Mouse (Mus musculus) MEL (cell line): ENCODE results near the gene Ak3. TPM values are rescaled to one million over a fixed set of nuclear protein-coding genes. Genes with fewer than 3 reads are reported as not detected.

Experiments
- DNase-seq: peaks from one replicate; pipeline ENCODE4 v3.0.0; 2011; ENCODE audit warnings: low read depth, low spot score
- H3K27ac ChIP-seq: 2 replicates; pipeline ENCODE4 v1.5.1; 2012; ENCODE audit warnings: low read depth, mild to moderate bottlenecking, control low read depth, low read length, moderate library complexity; ENCODE audit not compliant: control insufficient read depth
- H3K27me3 ChIP-seq, 2 experiments: fragments of 150-350 bp in 1 of 2; sonication (generic) in 1 of 2; 2 replicates each; pipeline ENCODE4 v1.6.1; 2012; ENCODE audit warnings: low read length in 2 of 2, mild to moderate bottlenecking in 2 of 2, improper control_type of control experiment in 1 of 2, moderate library complexity in 1 of 2; ENCODE audit not compliant: insufficient read depth in 2 of 2, control insufficient read depth in 1 of 2
- H3K36me3 ChIP-seq, 2 experiments: 2 replicates each; pipeline ENCODE4 v1.6.1; 2012 to 2014; ENCODE audit warnings: low read length in 2 of 2, improper control_type of control experiment in 1 of 2, inconsistent platforms in 1 of 2, mild to moderate bottlenecking in 1 of 2; ENCODE audit not compliant: insufficient read depth in 2 of 2, control insufficient read depth in 1 of 2
- H3K4me1 ChIP-seq, 2 experiments: fragments of 150-350 bp in 1 of 2; sonication (generic) in 1 of 2; 2 replicates each; pipeline ENCODE4 v1.6.1; 2012; ENCODE audit warnings: low read length in 2 of 2, improper control_type of control experiment in 1 of 2, mild to moderate bottlenecking in 1 of 2; ENCODE audit not compliant: insufficient read depth in 2 of 2, control insufficient read depth in 1 of 2
- H3K4me3 ChIP-seq, 2 experiments: fragments of 150-350 bp in 1 of 2; sonication (generic) in 1 of 2; 2 replicates each; pipeline ENCODE4 v1.5.1; 2012; ENCODE audit warnings: low read depth in 2 of 2, low read length in 2 of 2, mild to moderate bottlenecking in 2 of 2, moderate library complexity in 2 of 2, control low read depth in 1 of 2, improper control_type of control experiment in 1 of 2; ENCODE audit not compliant: control insufficient read depth in 1 of 2, insufficient read depth in 1 of 2
- H3K79me2 ChIP-seq: 2 replicates; pipeline ENCODE4 v1.6.1; 2012; ENCODE audit warnings: mild to moderate bottlenecking, low read length, moderate library complexity; ENCODE audit not compliant: control insufficient read depth, poor library complexity, insufficient read depth
- H3K9ac ChIP-seq: 2 replicates; pipeline ENCODE4 v1.6.1; 2012; ENCODE audit warnings: low read depth, mild to moderate bottlenecking, control low read depth, low read length, moderate library complexity; ENCODE audit not compliant: control insufficient read depth, poor library complexity, severe bottlenecking
- H3K9me3 ChIP-seq: fragments of 150-350 bp; sonication (generic); replicated peaks from 2 replicates; pipeline ENCODE4 v1.6.1; 2012; ENCODE audit warnings: mild to moderate bottlenecking, low read length, improper control_type of control experiment, moderate library complexity; ENCODE audit not compliant: insufficient read depth
- CHD1 ChIP-seq: IDR thresholded peaks from 2 replicates; pipeline ENCODE4 v1.6.1; 2012; ENCODE audit warnings: low read depth, mild to moderate bottlenecking, inconsistent platforms, low read length, improper control_type of control experiment
- CTCF ChIP-seq, 3 experiments: IDR thresholded peaks in 2 of 3; conservative IDR thresholded peaks in 1 of 3; 2 replicates each; pipeline ENCODE4 v1.5.1; 2011 to 2012; ENCODE audit warnings: low read length in 3 of 3, low read depth in 2 of 3, mild to moderate bottlenecking in 2 of 3, improper control_type of control experiment in 1 of 3, inconsistent platforms in 1 of 3, mixed read lengths in 1 of 3, moderate library complexity in 1 of 3; ENCODE audit not compliant: control insufficient read depth in 1 of 3, insufficient read depth in 1 of 3, poor library complexity in 1 of 3, severe bottlenecking in 1 of 3
- EP300 ChIP-seq, 2 experiments: IDR thresholded peaks; 2 replicates each; pipeline ENCODE4 v1.6.1; 2011; ENCODE audit warnings: improper control_type of control experiment in 2 of 2, low read length in 2 of 2, low read depth in 1 of 2, mild to moderate bottlenecking in 1 of 2
- ETS1 ChIP-seq: IDR thresholded peaks from 2 replicates; pipeline ENCODE4 v1.6.1; 2012; ENCODE audit warnings: low read depth, mild to moderate bottlenecking, inconsistent platforms, low read length, improper control_type of control experiment, moderate library complexity
- GATA1 ChIP-seq: IDR thresholded peaks from 2 replicates; pipeline ENCODE4 v1.6.1; 2011; ENCODE audit warnings: low read depth, low read length, improper control_type of control experiment
- MAX ChIP-seq: IDR thresholded peaks from 2 replicates; pipeline ENCODE4 v1.6.1; 2011; ENCODE audit warnings: low read length, improper control_type of control experiment
- MAZ ChIP-seq: IDR thresholded peaks from 2 replicates; pipeline ENCODE4 v1.6.1; 2012; ENCODE audit warnings: low read depth, mild to moderate bottlenecking, inconsistent platforms, low read length, improper control_type of control experiment
- MXI1 ChIP-seq: IDR thresholded peaks from 2 replicates; pipeline ENCODE4 v1.6.1; 2011; ENCODE audit warnings: mild to moderate bottlenecking, low read depth, low read length, improper control_type of control experiment
- MYC ChIP-seq: IDR thresholded peaks from 2 replicates; pipeline ENCODE4 v1.6.1; 2011; ENCODE audit warnings: low read depth, mild to moderate bottlenecking, low read length, improper control_type of control experiment, moderate library complexity
- NELFE ChIP-seq: IDR thresholded peaks from 2 replicates; pipeline ENCODE4 v1.6.1; 2011; ENCODE audit warnings: low read depth, low read length, improper control_type of control experiment
- POLR2A ChIP-seq, 2 experiments: IDR thresholded peaks; 2 replicates each; pipeline ENCODE4 v1.6.1; 2011 to 2012; ENCODE audit warnings: low read length in 2 of 2, mild to moderate bottlenecking in 2 of 2, control low read depth in 1 of 2, improper control_type of control experiment in 1 of 2, low read depth in 1 of 2, moderate library complexity in 1 of 2; ENCODE audit not compliant: control insufficient read depth in 1 of 2, insufficient read depth in 1 of 2, poor library complexity in 1 of 2
- POLR2AphosphoS2 ChIP-seq: IDR thresholded peaks from 2 replicates; pipeline ENCODE4 v1.6.1; 2011; ENCODE audit warnings: low read length, improper control_type of control experiment
- POLR2AphosphoS5 ChIP-seq: IDR thresholded peaks from 2 replicates; pipeline ENCODE4 v1.6.1; 2012; ENCODE audit warnings: low read depth, borderline replicate concordance, mild to moderate bottlenecking, inconsistent platforms, low read length, moderate library complexity, mixed read lengths
- RCOR1 ChIP-seq: IDR thresholded peaks from 2 replicates; pipeline ENCODE4 v1.6.1; 2012; ENCODE audit warnings: low read depth, mild to moderate bottlenecking, inconsistent platforms, low read length, improper control_type of control experiment
- SIN3A ChIP-seq: IDR thresholded peaks from 2 replicates; pipeline ENCODE4 v1.6.1; 2012; ENCODE audit warnings: low read length, improper control_type of control experiment, inconsistent platforms
- TAL1 ChIP-seq: IDR thresholded peaks from 2 replicates; pipeline ENCODE4 v1.6.1; 2012; ENCODE audit warnings: mild to moderate bottlenecking, inconsistent platforms, low read length, moderate library complexity, mixed read lengths
- TBP ChIP-seq: IDR thresholded peaks from 2 replicates; pipeline ENCODE4 v1.8.0; 2011; ENCODE audit warnings: low read depth, low read length, improper control_type of control experiment
- UBTF ChIP-seq: IDR thresholded peaks from 2 replicates; pipeline ENCODE4 v1.6.1; 2012; ENCODE audit warnings: low read depth, mild to moderate bottlenecking, inconsistent platforms, low read length, improper control_type of control experiment, moderate library complexity, borderline replicate concordance; ENCODE audit not compliant: insufficient read depth
- ZKSCAN1 ChIP-seq: IDR thresholded peaks from 2 replicates; pipeline ENCODE4 v1.6.1; 2012; ENCODE audit warnings: low read depth, mild to moderate bottlenecking, inconsistent platforms, low read length, improper control_type of control experiment, moderate library complexity
- ZMIZ1 ChIP-seq: IDR thresholded peaks from 2 replicates; pipeline ENCODE4 v1.6.1; 2012; ENCODE audit warnings: low read depth, mild to moderate bottlenecking, inconsistent platforms, low read length, improper control_type of control experiment, moderate library complexity
- ZNF384 ChIP-seq: IDR thresholded peaks from 2 replicates; pipeline ENCODE4 v1.6.1; 2012; ENCODE audit warnings: low read depth, mild to moderate bottlenecking, inconsistent platforms, low read length, improper control_type of control experiment
- polyA plus RNA-seq, 2 experiments: library from polyadenylated mRNA; stranded (reverse) in 1 of 2; unstranded in 1 of 2; fragments of >175 nt in 1 of 2; fragments of >200 nt in 1 of 2; gene quantifications; 2 replicates each; pipeline versions ENCODE4 v1.2.1 to v1.2.4; 2012; ENCODE audit warnings: low replicate concordance in 2 of 2, low read depth in 1 of 2; ENCODE audit not compliant: insufficient read length in 2 of 2, insufficient read depth in 1 of 2, missing spikeins in 1 of 2
- total RNA-seq: library from RNA; depleted of rRNA; stranded (reverse); fragments of 300-350 nt; gene quantifications from 2 replicates; pipeline ENCODE4 v1.2.3, GENCODE M21; 2012

Ak3 gene
- total and polyA plus RNA-seq, 3 experiments: 47.3 to 86.3 (median 50.0) TPM

- H3K36me3 ChIP-seq: peaks cover 0 to 15% of the 10 kb centered on the region in 2 experiments; a peak in 2 of 4 replicates
- no peaks in the 10 kb centered on the region for H3K9me3 ChIP-seq
- no peak overlapping the region for H3K4me3 ChIP-seq
- H3K27me3 ChIP-seq: no peaks in the 10 kb centered on the region
- peaks cover 4 to 10% of the 10 kb centered on the region in 2 experiments for H3K4me1 ChIP-seq
- no peak overlapping the region for H3K9ac ChIP-seq
- DNase-seq: no peak
- TF ChIP-seq CHD1 (no peak), GATA1 (no peak)
- H3K79me2 ChIP-seq: peaks cover 24% of the 10 kb centered on the region
- H3K27ac ChIP-seq: no peak overlapping the region
Measured at GRCm38 (mm10) chr19:29050186-29050980, 2.6 kb upstream of the Ak3 start.

- no peak overlapping the region for H3K9ac ChIP-seq
- H3K79me2 ChIP-seq: peaks cover 26% of the 10 kb centered on the region
- TF ChIP-seq CTCF (IDR thresholded peaks at IDR 0.05 in 2 of 3, conservative IDR thresholded peaks at IDR 0.05 in 1 of 3; ENCODE audit: control insufficient read depth in 1 of 3, insufficient read depth in 1 of 3, low read depth in 2 of 3, low read length in 3 of 3, poor library complexity in 1 of 3, severe bottlenecking in 1 of 3): no peak
- no peak for TF ChIP-seq NELFE
- TF ChIP-seq ZKSCAN1: no peak
- TF ChIP-seq TAL1: no peak
- TF ChIP-seq MYC: no peak
- no peak for TF ChIP-seq MAX
- no peak for TF ChIP-seq MAZ
- no peak for TF ChIP-seq ZMIZ1
- no peak for TF ChIP-seq MXI1
- no peak for TF ChIP-seq TBP
- no peak for TF ChIP-seq ZNF384
- no peak for TF ChIP-seq POLR2AphosphoS5
- TF ChIP-seq CHD1: no peak
- TF ChIP-seq EP300 (IDR thresholded peaks at IDR 0.05; ENCODE audit: low read depth in 1 of 2, low read length in 2 of 2): no peak
- no peak for TF ChIP-seq ETS1
- no peak for TF ChIP-seq SIN3A
- no peak for TF ChIP-seq UBTF
- TF ChIP-seq RCOR1: no peak
- TF ChIP-seq POLR2AphosphoS2: no peak
- no peak for TF ChIP-seq POLR2A (IDR thresholded peaks at IDR 0.05; ENCODE audit: control insufficient read depth in 1 of 2, insufficient read depth in 1 of 2, low read depth in 1 of 2, low read length in 2 of 2, poor library complexity in 1 of 2)
- TF ChIP-seq, all 39 proteins: peak for 0
- DNase-seq: no peak
- Histone ChIP-seq H3K9me3 (no peaks in the 10 kb centered on the region), H3K4me1 (peaks cover 4 to 10% of the 10 kb centered on the region in 2 experiments), H3K4me3 (no peak overlapping the region), H3K36me3 (peaks cover 0 to 15% of the 10 kb centered on the region in 2 experiments; a peak in 2 of 4 replicates), H3K27ac (no peak overlapping the region), H3K27me3 (no peaks in the 10 kb centered on the region)
Measured at GRCm38 (mm10) chr19:29049401-29050075, 1.8 kb upstream of the Ak3 start.
